Mouse (Mus musculus): ENCODE data around the gene Sgms2.

GRCm38 (mm10) chr3:131271559-131272373 is 219.4 kb downstream of the Sgms2 start, which contains the start of gene Hadh:
- TF ChIP-seq BHLHE40 (IDR thresholded peaks at IDR 0.05; ENCODE audit: borderline replicate concordance, low read depth, low read length) (no peak), EP300 (IDR thresholded peaks at IDR 0.05; ENCODE audit: low read depth in 1 of 2, low read length in 2 of 2) (no peak), NELFE (IDR thresholded peaks at IDR 0.05; ENCODE audit: low read depth, low read length) (peak; percentile 52), RCOR1 (IDR thresholded peaks at IDR 0.05; ENCODE audit: low read depth, low read length) (no peak), UBTF (IDR thresholded peaks at IDR 0.05; ENCODE audit: borderline replicate concordance, insufficient read depth, low read depth, low read length) (no peak), CTCF (IDR thresholded peaks at IDR 0.05 in 2 of 3, conservative IDR thresholded peaks at IDR 0.05 in 1 of 3; ENCODE audit: control insufficient read depth in 1 of 3, insufficient read depth in 1 of 3, low read depth in 2 of 3, low read length in 3 of 3, poor library complexity in 1 of 3, severe bottlenecking in 1 of 3) (no peak), MEF2A (IDR thresholded peaks at IDR 0.05; ENCODE audit: extremely low read depth, insufficient replicate concordance, low read depth, low read length, poor library complexity, severe bottlenecking) (no peak)
